8 mouse cellular contexts compared by ENCODE assay signal in the genomic region with DNA sequence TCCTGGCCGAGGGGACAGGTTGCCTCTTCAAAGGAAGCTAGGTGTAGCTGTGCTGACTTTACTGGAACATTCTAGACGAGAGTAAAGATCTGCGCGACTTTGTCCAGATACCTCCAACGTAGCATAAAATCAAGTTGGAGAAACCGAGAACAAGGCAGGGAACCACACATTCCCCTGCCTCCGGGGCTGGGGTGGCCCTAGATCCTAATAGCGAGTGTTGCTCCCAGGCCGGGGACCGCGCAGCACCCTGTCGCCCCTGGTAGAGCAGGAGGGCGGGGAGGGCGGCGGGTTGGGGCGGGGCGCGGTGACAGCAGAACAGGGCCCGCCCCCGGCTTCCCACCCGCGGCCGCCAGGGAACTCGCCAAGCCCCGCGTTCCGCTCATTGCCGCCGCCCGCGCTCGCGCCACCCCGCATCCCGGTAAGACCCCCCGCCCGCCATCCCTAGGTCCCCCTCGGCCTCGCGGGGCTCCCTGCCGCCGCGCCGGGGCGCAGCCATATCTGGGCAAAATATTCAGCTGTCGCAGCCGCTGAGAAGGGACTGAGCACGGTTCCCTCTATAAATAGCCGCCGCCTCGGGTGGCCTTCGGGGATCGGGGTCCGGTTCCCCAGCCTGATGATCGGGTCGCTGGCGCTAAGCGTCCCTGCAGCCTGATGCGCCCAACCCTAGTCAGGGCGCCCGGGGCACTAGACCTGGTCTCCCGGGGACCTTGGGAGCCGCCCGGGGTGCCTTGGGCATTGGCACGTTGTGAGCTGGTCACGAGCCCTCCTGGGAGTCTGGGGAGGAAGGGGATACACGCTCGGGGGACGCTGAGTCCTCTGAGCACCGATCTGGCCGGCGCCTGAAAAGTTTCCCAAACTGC. TPM values are rescaled to one million over a fixed set of nuclear protein-coding genes. Genes with fewer than 3 reads are reported as not detected.
A peak's percentile ranks its signal among the peaks of the same experiment; 100 is the strongest.
DNase-seq lines count a peak whose midpoint lies in the region; ATAC-seq and TF ChIP-seq lines count a peak whose summit lies in the region.

A gene (plus strand): TSS at position 44 of the 860 bp plus-strand sequence.

- H3K4me3 ChIP-seq in embryonic facial prominence, embryonic 11.5 days (ENCODE audit: low read depth, low read length): peak within 1 kb of the TSS; percentile 57
- H3K4me3 ChIP-seq in intestine, postnatal 0 days (ENCODE audit: low read depth, low read length): peak within 1 kb of the TSS; percentile 63
- peak within 1 kb of the TSS; percentile 55 for H3K4me3 ChIP-seq in limb, embryonic 11.5 days (ENCODE audit: low read depth, low read length)
- H3K4me3 ChIP-seq in midbrain, embryonic 10.5 days: peak within 1 kb of the TSS; percentile 74

- no peak for TF ChIP-seq CTCF in intestine, postnatal 0 days (IDR thresholded peaks at IDR 0.05; ENCODE audit: low read depth)

- H3K9me3 ChIP-seq in embryonic facial prominence, embryonic 11.5 days (replicated peaks; ENCODE audit: control insufficient read depth, low read length): no peaks in the 10 kb centered on the region
- H3K9me3 ChIP-seq in intestine, postnatal 0 days (ENCODE audit: control insufficient read depth): no peaks in the 10 kb centered on the region
- no peaks in the 10 kb centered on the region for H3K9me3 ChIP-seq in limb, embryonic 11.5 days (ENCODE audit: control insufficient read depth, low read length)
- no peaks in the 10 kb centered on the region for H3K9me3 ChIP-seq in midbrain, embryonic 10.5 days (replicated peaks)

- H3K4me2 ChIP-seq in embryonic facial prominence, embryonic 11.5 days (ENCODE audit: low read depth, low read length): peak within 1 kb of the TSS; percentile 99
- peak within 1 kb of the TSS; percentile 97 for H3K4me2 ChIP-seq in intestine, postnatal 0 days (replicated peaks; ENCODE audit: low read depth)
- peak within 1 kb of the TSS; percentile 95 for H3K4me2 ChIP-seq in limb, embryonic 11.5 days (ENCODE audit: low read depth, severe bottlenecking)

- peak; percentile 66 to 83 for DNase-seq in left cerebral cortex, adult 18-20 months (ENCODE audit: low spot score in 2 of 2)
- no peak for DNase-seq in left cerebral cortex, adult 11 months (ENCODE audit: low spot score)
- DNase-seq in embryonic facial prominence, embryonic 11.5 days (ENCODE audit: low spot score): peak; percentile 53
- DNase-seq in heart, adult 18-20 months: peak; percentile 83 to 84
- DNase-seq in limb, embryonic 11.5 days (ENCODE audit: low spot score): peak; percentile 68
- DNase-seq in midbrain, embryonic 10.5 days (ENCODE audit: low spot score): peak; percentile 58
- DNase-seq in spleen, adult 18-20 months: peak; percentile 19 to 37

- H3K27ac ChIP-seq in embryonic facial prominence, embryonic 11.5 days (replicated peaks; ENCODE audit: low read depth, low read length): no peak within 1 kb of the TSS
- H3K27ac ChIP-seq in intestine, postnatal 0 days (ENCODE audit: low read depth, low read length): no peak within 1 kb of the TSS
- no peak within 1 kb of the TSS for H3K27ac ChIP-seq in limb, embryonic 11.5 days (replicated peaks; ENCODE audit: low read depth, low read length)
- H3K27ac ChIP-seq in midbrain, embryonic 10.5 days (replicated peaks): peak within 1 kb of the TSS; percentile 68

- H3K9ac ChIP-seq in embryonic facial prominence, embryonic 11.5 days (replicated peaks; ENCODE audit: low read length): peak within 1 kb of the TSS; percentile 53
- H3K9ac ChIP-seq in intestine, postnatal 0 days (ENCODE audit: low read depth, low read length): peak within 1 kb of the TSS; percentile 38
- H3K9ac ChIP-seq in limb, embryonic 11.5 days (ENCODE audit: low read length): peak within 1 kb of the TSS; percentile 47; the same call in 1 of the 2 replicates

- WGBS in embryonic facial prominence, embryonic 11.5 days: under 1% methylated on average over 68 of the region's 72 CpGs
- WGBS in intestine, postnatal 0 days: 1% methylated on average over 70 of the region's 72 CpGs
- WGBS in limb, embryonic 11.5 days: under 1% methylated on average over 59 of the region's 72 CpGs
- 1% methylated on average over 69 of the region's 72 CpGs for WGBS in midbrain, embryonic 10.5 days

- H3K27me3 ChIP-seq in embryonic facial prominence, embryonic 11.5 days (ENCODE audit: control insufficient read depth, insufficient read depth, low read length): peaks cover 32% of the 10 kb centered on the region
- H3K27me3 ChIP-seq in intestine, postnatal 0 days (replicated peaks; ENCODE audit: control insufficient read depth, insufficient read depth, low read length): peaks cover 26% of the 10 kb centered on the region
- peaks cover 35% of the 10 kb centered on the region for H3K27me3 ChIP-seq in limb, embryonic 11.5 days (ENCODE audit: control insufficient read depth, insufficient read depth, low read length)
- H3K27me3 ChIP-seq in midbrain, embryonic 10.5 days (ENCODE audit: low read depth, poor library complexity, severe bottlenecking): peaks cover 67% of the 10 kb centered on the region

- H3K4me1 ChIP-seq in embryonic facial prominence, embryonic 11.5 days (ENCODE audit: control insufficient read depth, insufficient read depth, low read length): peaks cover 4% of the 10 kb centered on the region; the same call in 1 of the 2 replicates
- H3K4me1 ChIP-seq in intestine, postnatal 0 days (replicated peaks; ENCODE audit: control insufficient read depth, insufficient read depth, low read length): no peaks in the 10 kb centered on the region; the same call in 1 of the 2 replicates
- H3K4me1 ChIP-seq in limb, embryonic 11.5 days (ENCODE audit: control insufficient read depth, insufficient read depth, low read length): peaks cover 10% of the 10 kb centered on the region; the same call in 1 of the 2 replicates
- H3K4me1 ChIP-seq in midbrain, embryonic 10.5 days: peaks cover 48% of the 10 kb centered on the region

- no peaks in the 10 kb centered on the region for H3K36me3 ChIP-seq in embryonic facial prominence, embryonic 11.5 days (replicated peaks; ENCODE audit: control insufficient read depth, insufficient read depth, low read depth, low read length)
- H3K36me3 ChIP-seq in intestine, postnatal 0 days (ENCODE audit: control insufficient read depth, insufficient read depth): peaks cover 3% of the 10 kb centered on the region; the same call in 1 of the 2 replicates
- H3K36me3 ChIP-seq in limb, embryonic 11.5 days (ENCODE audit: control insufficient read depth, insufficient read depth, low read length): no peaks in the 10 kb centered on the region
- no peaks in the 10 kb centered on the region for H3K36me3 ChIP-seq in midbrain, embryonic 10.5 days

- no peak; the same call in 1 of the 2 replicates for ATAC-seq in embryonic facial prominence, embryonic 11.5 days (replicated peaks; ENCODE audit: insufficient number of reproducible peaks, low FRiP score, low TSS enrichment, low read depth)
- peak; percentile 46; the same call in 1 of the 2 replicates for ATAC-seq in intestine, postnatal 0 days
- ATAC-seq in limb, embryonic 11.5 days (ENCODE audit: insufficient number of reproducible peaks, low FRiP score, low TSS enrichment, low read depth): peak; percentile 54; the same call in 1 of the 2 replicates

RNA-seq across cellular contexts. Expression of the gene that starts here (rescaled TPM):
- total RNA-seq in left cerebral cortex, adult 18-20 months (2021): 10 to 100 TPM; 45.8 to 48.9 TPM
- 4.8 and 5.2 TPM in 2 replicates for polyA plus RNA-seq in embryonic facial prominence, embryonic 11.5 days (2014; fragmentation: Nextera tagmentation; extraction: Ambion mirVana)
- total RNA-seq in heart, adult 18-20 months (2021): 100 to 1,000 TPM; 228 to 259 TPM
- 4.7 and 5.2 TPM in 2 replicates for polyA plus RNA-seq in intestine, postnatal 0 days (2015; fragmentation: Nextera tagmentation; extraction: Ambion mirVana)
- 2.1 and 3.5 TPM in 2 replicates for polyA plus RNA-seq in limb, embryonic 11.5 days (2014; fragmentation: Nextera tagmentation; extraction: Ambion mirVana)
- polyA plus RNA-seq in midbrain, embryonic 10.5 days (2016; fragmentation: Nextera tagmentation; extraction: Ambion mirVana): 1.6 and 3.0 TPM in 2 replicates

Comparison
In these comparisons a context has a peak if more than half of its experiments do, and no peak if none do; other contexts are left out.
1. RNA of the gene that starts here (total RNA-seq): 228 to 259 TPM in heart, adult 18-20 months; 45.8 to 48.9 TPM in left cerebral cortex, adult 18-20 months; every median in the first group is over 4 times any median in the second.
2. Peak in every context shown above with its lines, with median percentiles within 50 percentile points of each other: H3K4me2 ChIP-seq, H3K4me3 ChIP-seq and H3K9ac ChIP-seq.